Mouse (Mus musculus) embryo, embryonic 10.5 days (tissue): Measurements from ENCODE around the gene Zbed5.
"Not testable (repeated sequence)": the region's sequence is repeated elsewhere in the genome, so short reads cannot be mapped to it uniquely, and the experiment has no call there.

Experiments
- DNase-seq: peaks from one replicate; pipeline ENCODE4 v3.0.0-alpha.2; 2015; ENCODE audit warnings: low spot score

Zbed5 gene

GRCm38 (mm10) chr5:129895198-129896088 lies at the start of gene Zbed5:
Gene Zbed5, plus strand, starts transcription at chr5:129895723.
- DNase-seq = peak; percentile 96

GRCm38 (mm10) chr5:129846752-129847557 lies 48.6 kb upstream of the Zbed5 start, which contains the start of gene Sumf2:
Gene Sumf2, plus strand, starts transcription at chr5:129846986.
- peak; percentile 97 for DNase-seq

- no peak for DNase-seq
Observed at GRCm38 (mm10) chr5:129847558-129847820, 48.0 kb upstream of the Zbed5 start.

- DNase-seq = no peak
Observed at GRCm38 (mm10) chr5:129855163-129855562, 40.4 kb upstream of the Zbed5 start.

GRCm38 (mm10) chr5:129856414-129856813 lies 39.1 kb upstream of the Zbed5 start:
- DNase-seq = no peak

- DNase-seq = no peak
Observed at GRCm38 (mm10) chr5:129862325-129862724, 33.2 kb upstream of the Zbed5 start.

- peak; percentile 55 for DNase-seq
Observed at GRCm38 (mm10) chr5:129864467-129864866, 31.1 kb upstream of the Zbed5 start.

GRCm38 (mm10) chr5:129865841-129866240 lies 29.7 kb upstream of the Zbed5 start:
- DNase-seq = no peak

- no peak for DNase-seq
Observed at GRCm38 (mm10) chr5:129869238-129869995, 26.1 kb upstream of the Zbed5 start.

GRCm38 (mm10) chr5:129871238-129871637 lies 24.3 kb upstream of the Zbed5 start:
- no peak for DNase-seq

- no peak for DNase-seq
Observed at GRCm38 (mm10) chr5:129873942-129874341, 21.6 kb upstream of the Zbed5 start.

- DNase-seq = no peak
Observed at GRCm38 (mm10) chr5:129875098-129875497, 20.4 kb upstream of the Zbed5 start.

GRCm38 (mm10) chr5:129877731-129878455 lies 17.6 kb upstream of the Zbed5 start:
- no peak for DNase-seq

GRCm38 (mm10) chr5:129878946-129879345 lies 16.6 kb upstream of the Zbed5 start:
- DNase-seq = peak; percentile 49

GRCm38 (mm10) chr5:129879888-129880287 lies 15.6 kb upstream of the Zbed5 start:
- no peak for DNase-seq

- peak; percentile 18 for DNase-seq
Observed at GRCm38 (mm10) chr5:129886271-129886670, 9.3 kb upstream of the Zbed5 start.

GRCm38 (mm10) chr5:129886911-129887636 lies 8.4 kb upstream of the Zbed5 start, which contains the start of gene Chchd2:
Gene Chchd2, minus strand, starts transcription at chr5:129887470.
- peak; percentile 99 for DNase-seq

- DNase-seq = not testable (repeated sequence)
Observed at GRCm38 (mm10) chr5:129890390-129890789, 5.1 kb upstream of the Zbed5 start.

- DNase-seq = no peak
Observed at GRCm38 (mm10) chr5:129898449-129898848, 2.9 kb downstream of the Zbed5 start, which contains the start of gene Phkg1. Gene Phkg1, minus strand, starts transcription at chr5:129898549.

- no peak for DNase-seq
Observed at GRCm38 (mm10) chr5:129907775-129908174, 12.3 kb downstream of the Zbed5 start.
